Mouse (Mus musculus) C2C12 (cell line): ENCODE results near the gene Ggt1. TPM values are rescaled to one million over a fixed set of nuclear protein-coding genes. Genes with fewer than 3 reads are reported as not detected.

ENCODE experiments used
- H3K27me3 ChIP-seq: one replicate; pipeline ENCODE4 v1.6.1; 2011; ENCODE audit not compliant: control insufficient read depth, insufficient read depth, insufficient read length
- H3K36me3 ChIP-seq: one replicate; pipeline ENCODE4 v1.6.1; 2011; ENCODE audit not compliant: control insufficient read depth, insufficient read depth
- H3K4me3 ChIP-seq: one replicate; pipeline ENCODE4 v1.5.1; 2011; ENCODE audit warnings: mild to moderate bottlenecking, control low read depth; ENCODE audit not compliant: poor library complexity, insufficient read depth, severe bottlenecking
- H3K79me2 ChIP-seq: one replicate; pipeline ENCODE4 v1.6.1; 2011; ENCODE audit not compliant: control insufficient read depth, insufficient read depth
- H3K79me3 ChIP-seq: one replicate; pipeline ENCODE4 v1.6.1; 2011; ENCODE audit warnings: low read depth, control low read depth
- H3ac ChIP-seq: one replicate; pipeline ENCODE3; 2011; ENCODE audit warnings: low read depth; ENCODE audit not compliant: control insufficient read depth, insufficient read length
- CEBPB ChIP-seq: IDR thresholded peaks from one replicate; pipeline ENCODE4 v1.6.1; 2011; ENCODE audit warnings: low read depth, mild to moderate bottlenecking, control low read depth, moderate library complexity
- CTCF ChIP-seq: IDR thresholded peaks from one replicate; pipeline ENCODE4 v1.5.1; 2011; ENCODE audit not compliant: control insufficient read depth, insufficient read depth, insufficient read length
- FOSL1 ChIP-seq: IDR thresholded peaks from one replicate; pipeline ENCODE4 v1.8.0; 2011; ENCODE audit warnings: mild to moderate bottlenecking, low read length; ENCODE audit not compliant: poor library complexity, insufficient read depth, severe bottlenecking
- MAX ChIP-seq: IDR thresholded peaks from one replicate; pipeline ENCODE4 v1.6.1; 2011; ENCODE audit warnings: mild to moderate bottlenecking, control low read depth
- MYOD1 ChIP-seq: IDR thresholded peaks from one replicate; pipeline ENCODE4 v1.6.1; 2011; ENCODE audit warnings: low read depth; ENCODE audit not compliant: control insufficient read depth, insufficient read length
- MYOG ChIP-seq: IDR thresholded peaks from one replicate; pipeline ENCODE4 v1.6.1; 2011; ENCODE audit not compliant: control insufficient read depth, insufficient read length; ENCODE audit errors: extremely low read depth
- USF1 ChIP-seq: IDR thresholded peaks from one replicate; pipeline ENCODE4 v1.6.1; 2011; ENCODE audit warnings: low read depth, mild to moderate bottlenecking, control low read depth, moderate library complexity
- polyA plus RNA-seq: library from polyadenylated mRNA; unstranded; fragments of >200 nt; fragmentation: generic; extraction: Trizol; gene quantifications from one replicate; pipeline ENCODE4 v1.2.1, GENCODE M21; 2012; ENCODE audit warnings: missing spikeins

Gene Ggt1
- polyA plus RNA-seq, 1 experiment, result 0.12 TPM

DNA sequence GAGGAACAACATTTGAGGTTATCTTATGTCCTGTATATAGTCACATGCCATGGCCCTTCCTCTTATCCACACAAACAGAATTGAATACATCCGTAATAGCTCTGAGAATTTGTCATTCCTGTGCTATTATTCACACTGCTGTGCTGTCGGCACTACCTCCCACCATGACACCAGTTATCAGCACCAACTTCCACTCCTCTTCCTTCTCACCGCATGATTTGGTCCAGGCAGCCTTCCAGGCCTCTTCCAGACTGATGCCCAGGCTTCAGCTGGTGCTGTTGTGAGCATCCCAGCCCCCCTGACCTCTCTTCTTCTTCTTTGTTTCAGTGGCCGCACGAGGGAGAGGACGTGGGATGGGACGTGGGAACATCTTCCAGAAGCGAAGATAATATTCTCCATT, 26.5 kb upstream of the Ggt1 start:
- peaks cover 18% of the 10 kb centered on the region for H3K79me3 ChIP-seq
- no peak overlapping the region for H3K4me3 ChIP-seq
- TF ChIP-seq USF1, result no peak
- TF ChIP-seq CEBPB, result no peak
- no peak for TF ChIP-seq MYOG
- no peak for TF ChIP-seq FOSL1
- no peak for TF ChIP-seq MAX
- no peak for TF ChIP-seq MYOD1
- TF ChIP-seq CTCF, result no peak
- H3K79me2 ChIP-seq, result peaks cover 46% of the 10 kb centered on the region
- no peak overlapping the region for H3ac ChIP-seq
- H3K27me3 ChIP-seq, result no peaks in the 10 kb centered on the region
- peaks cover 55% of the 10 kb centered on the region for H3K36me3 ChIP-seq

DNA sequence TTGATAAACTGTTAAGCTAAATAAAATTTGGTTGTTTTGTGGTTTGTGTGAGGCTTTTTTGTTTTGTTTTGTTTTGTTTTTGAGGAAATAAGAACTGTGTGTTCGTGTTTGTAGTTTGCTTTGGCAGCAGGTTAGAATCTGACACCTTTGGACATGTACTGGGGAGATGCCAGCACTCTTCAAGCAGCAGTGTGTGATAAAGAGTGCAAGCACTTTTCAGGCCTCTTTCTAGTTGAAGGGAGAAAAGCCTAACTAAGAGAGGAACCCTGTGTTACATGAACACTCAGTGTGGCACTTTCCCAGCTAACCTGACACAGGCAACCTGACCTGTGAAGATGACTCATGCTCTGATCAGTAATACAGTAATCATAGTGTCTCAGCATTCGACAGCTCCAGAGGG, 26.0 kb upstream of the Ggt1 start:
- TF ChIP-seq CEBPB, result no peak
- no peak for TF ChIP-seq MYOG
- no peak for TF ChIP-seq USF1
- TF ChIP-seq MYOD1, result no peak
- TF ChIP-seq CTCF, result no peak
- TF ChIP-seq MAX, result no peak
- TF ChIP-seq FOSL1, result no peak
- H3K27me3 ChIP-seq, result no peaks in the 10 kb centered on the region
- H3K79me2 ChIP-seq, result peaks cover 41% of the 10 kb centered on the region
- no peak overlapping the region for H3ac ChIP-seq
- peaks cover 51% of the 10 kb centered on the region for H3K36me3 ChIP-seq
- H3K79me3 ChIP-seq, result peaks cover 14% of the 10 kb centered on the region
- no peak overlapping the region for H3K4me3 ChIP-seq

DNA sequence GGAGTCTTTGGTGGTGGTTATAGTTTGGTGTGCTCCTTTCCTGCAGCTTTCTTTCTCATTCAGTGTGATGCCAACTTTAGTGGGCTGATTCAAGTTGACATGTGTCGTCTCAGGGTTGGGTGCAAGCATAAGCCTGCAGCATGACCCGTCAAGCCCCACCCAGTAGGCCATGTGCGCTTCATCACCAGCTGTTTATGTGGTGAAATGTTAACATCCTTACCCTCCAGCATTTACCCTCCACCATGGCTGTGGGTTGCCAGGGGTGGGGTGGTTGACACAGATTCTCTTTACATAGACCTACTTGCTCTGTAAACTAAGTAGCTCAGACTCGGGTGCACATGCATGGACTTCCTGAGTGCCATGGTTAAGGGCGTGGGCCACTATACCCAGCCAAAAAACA, 25.3 kb upstream of the Ggt1 start:
- peaks cover 51% of the 10 kb centered on the region for H3K36me3 ChIP-seq

DNA sequence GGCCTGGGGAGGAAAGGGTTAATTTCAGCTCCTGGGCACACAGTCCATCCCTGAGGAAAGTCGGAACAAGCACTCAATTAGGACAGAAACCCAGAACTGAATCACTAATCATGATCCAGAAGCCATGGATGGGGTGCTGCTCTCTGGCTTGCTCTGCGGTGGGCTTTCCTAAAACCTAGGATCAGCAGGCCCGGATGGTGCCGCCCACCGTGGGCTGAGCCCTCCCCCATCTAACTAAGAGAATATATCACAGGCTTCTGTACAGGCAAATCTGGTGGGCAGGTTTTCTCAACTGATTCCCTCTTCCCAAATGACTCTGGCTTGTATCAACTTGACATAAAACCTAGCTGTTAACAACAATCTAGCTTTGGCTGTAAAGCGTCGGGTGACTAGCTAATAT, 13.5 kb upstream of the Ggt1 start:
- Histone ChIP-seq H3K79me3 (no peaks in the 10 kb centered on the region), H3K4me3 (no peak overlapping the region), H3K27me3 (no peaks in the 10 kb centered on the region), H3K36me3 (no peaks in the 10 kb centered on the region), H3ac (peak overlapping the region; percentile 18), H3K79me2 (no peaks in the 10 kb centered on the region)
- TF ChIP-seq MAX, result no peak
- TF ChIP-seq USF1, result no peak
- TF ChIP-seq MYOG, result no peak
- TF ChIP-seq MYOD1, result no peak
- TF ChIP-seq FOSL1, result no peak
- TF ChIP-seq CEBPB, result no peak
- TF ChIP-seq CTCF, result no peak

More for the DNA sequence above, 25.3 kb upstream of the Ggt1 start:
- Histone ChIP-seq H3ac (no peak overlapping the region), H3K79me3 (peaks cover 12% of the 10 kb centered on the region), H3K79me2 (peaks cover 34% of the 10 kb centered on the region), H3K4me3 (no peak overlapping the region), H3K27me3 (no peaks in the 10 kb centered on the region)
- TF ChIP-seq CEBPB (no peak), USF1 (no peak), MYOG (no peak), CTCF (no peak), FOSL1 (no peak), MAX (no peak), MYOD1 (no peak)

DNA sequence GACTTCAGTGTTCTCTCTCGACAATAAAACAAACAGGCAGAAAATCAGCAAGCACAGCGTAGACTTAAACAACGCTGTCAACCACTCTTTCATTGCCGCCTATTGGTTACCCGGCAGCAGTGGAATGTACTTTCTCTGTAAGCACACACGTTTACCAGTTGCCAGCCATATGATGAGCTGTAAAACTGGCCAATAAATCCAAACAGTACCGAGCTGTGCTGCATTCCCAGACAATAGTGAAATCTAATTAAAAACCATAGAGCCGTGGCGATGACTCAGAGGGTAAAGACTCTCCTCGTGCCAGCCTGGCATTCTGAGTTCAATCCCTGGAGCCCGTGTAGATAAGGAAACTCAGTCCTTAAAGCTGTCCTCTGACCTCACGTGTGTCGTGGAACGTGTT, 12.9 kb upstream of the Ggt1 start:
- H3K79me2 ChIP-seq, result no peaks in the 10 kb centered on the region
- TF ChIP-seq MYOD1 (no peak), MAX (peak; percentile 56), CEBPB (no peak), FOSL1 (peak; percentile 32)
- H3K79me3 ChIP-seq, result no peaks in the 10 kb centered on the region
- H3ac ChIP-seq, result no peak overlapping the region
- H3K27me3 ChIP-seq, result no peaks in the 10 kb centered on the region
- no peaks in the 10 kb centered on the region for H3K36me3 ChIP-seq
- no peak overlapping the region for H3K4me3 ChIP-seq

DNA sequence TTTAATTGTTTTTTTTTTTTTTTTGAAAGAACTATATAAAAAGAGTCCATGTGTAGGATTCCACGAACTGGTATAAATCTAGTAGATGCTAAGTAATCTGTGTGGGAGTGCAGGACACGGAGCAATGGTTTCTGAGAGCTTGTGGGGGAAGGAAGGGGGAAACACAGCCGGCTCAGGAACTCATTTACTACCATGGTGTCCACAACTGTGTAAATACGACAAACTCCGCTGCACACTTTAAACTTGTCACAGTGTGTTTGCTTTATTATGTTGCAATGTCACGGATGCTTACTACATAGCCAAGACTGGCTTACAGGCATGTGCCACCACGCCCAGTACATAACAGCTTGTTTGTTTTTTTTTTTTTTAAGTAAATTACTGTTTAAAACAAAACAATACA, 11.5 kb upstream of the Ggt1 start:
- no peaks in the 10 kb centered on the region for H3K27me3 ChIP-seq
- TF ChIP-seq CEBPB (peak; percentile 11), FOSL1 (no peak)
- H3K36me3 ChIP-seq, result no peaks in the 10 kb centered on the region

DNA sequence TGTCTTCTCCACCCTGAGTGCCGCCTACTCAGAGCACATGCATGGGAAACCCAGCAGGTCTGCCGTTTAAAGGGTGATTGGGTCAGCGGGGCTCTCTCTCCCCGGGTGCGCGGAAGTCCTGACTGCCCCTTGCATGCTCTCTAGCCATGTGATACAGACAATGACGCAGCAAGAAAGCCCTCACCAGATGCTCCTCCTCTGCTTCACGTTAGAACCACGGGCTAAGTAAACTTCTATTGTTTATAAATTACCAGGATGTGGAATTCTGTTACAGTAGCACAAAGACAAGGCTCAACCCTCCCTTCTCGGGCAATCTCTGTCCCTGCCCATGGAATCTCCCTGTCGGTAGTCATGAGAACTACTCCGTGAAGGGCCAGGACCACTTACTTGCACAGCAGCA, 10.2 kb upstream of the Ggt1 start:
- Histone ChIP-seq H3K4me3 (no peak overlapping the region), H3ac (no peak overlapping the region), H3K79me3 (no peaks in the 10 kb centered on the region), H3K79me2 (no peaks in the 10 kb centered on the region), H3K36me3 (peaks cover 5% of the 10 kb centered on the region), H3K27me3 (no peaks in the 10 kb centered on the region)
- TF ChIP-seq CTCF (no peak), CEBPB (no peak), FOSL1 (no peak), MYOG (no peak), USF1 (no peak), MYOD1 (no peak), MAX (no peak)

More for the DNA sequence above, 11.5 kb upstream of the Ggt1 start:
- Histone ChIP-seq H3K79me3 (no peaks in the 10 kb centered on the region), H3K79me2 (no peaks in the 10 kb centered on the region), H3ac (no peak overlapping the region), H3K4me3 (no peak overlapping the region)
